Mouse (Mus musculus): Measurements from ENCODE around the gene Aprt.

DNA sequence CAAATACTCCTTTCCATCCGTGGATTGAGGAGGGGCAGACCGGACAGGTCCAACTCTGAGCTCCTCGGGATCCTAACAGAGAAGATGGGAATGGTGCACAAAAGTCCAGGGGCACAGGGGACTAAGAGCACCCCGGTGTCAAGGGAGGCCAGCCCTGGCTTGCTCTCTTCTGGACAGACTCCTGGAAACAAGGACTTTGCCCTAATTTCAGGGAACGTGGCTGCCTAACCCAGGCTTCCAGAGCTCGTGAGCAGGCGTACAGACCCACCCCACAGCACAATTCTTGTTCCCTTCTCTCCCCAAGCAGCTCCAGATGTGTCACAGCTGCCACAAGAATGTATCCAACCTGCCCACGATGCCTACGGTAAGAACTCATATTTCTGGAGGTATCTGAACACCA lies 49.1 kb upstream of the Aprt start:
- TF ChIP-seq POLR2A (IDR thresholded peaks at IDR 0.05; ENCODE audit: borderline replicate concordance, extremely low read depth, low read depth, low read length) (no peak), CTCF (IDR thresholded peaks at IDR 0.05; ENCODE audit: insufficient read depth, low read length) (no peak)
